In genomic region chr10:50910400-50910799, GRCm38 (mm10) we compare ENCODE assay signal across 10 mouse cellular contexts. TPM values are rescaled to one million over a fixed set of nuclear protein-coding genes. Genes with fewer than 3 reads are reported as not detected.
A peak's percentile ranks its signal among the peaks of the same experiment; 100 is the strongest.
DNase-seq lines count a peak whose midpoint lies in the region; ATAC-seq and TF ChIP-seq lines count a peak whose summit lies in the region.
"Had no signal": no experiment of that assay in that cellular context is flagged by ENCODE, and none has a peak within 500 bp of the region (broad histone marks: within the 10 kb centered on the region; RNA-seq: fewer than 3 reads in every experiment).

No protein-coding gene starts in this region.

- no peak overlapping the region for H3K4me3 ChIP-seq in liver, embryonic 11.5 days (ENCODE audit: low read depth, low read length)
- H3K4me3 ChIP-seq in embryonic fibroblast, embryonic 13.5 days (ENCODE audit: insufficient read depth, low read length), result peak overlapping the region; percentile 0; the same call in 1 of the 2 replicates
- H3K4me3 ChIP-seq in intestine, postnatal 0 days (ENCODE audit: low read depth, low read length), result peak overlapping the region; percentile 14
- H3K4me3 ChIP-seq in neural tube, embryonic 12.5 days, result peak overlapping the region; percentile 8

- 4% methylated on average over 16 of the region's 16 CpGs for WGBS in liver, embryonic 11.5 days
- WGBS in intestine, postnatal 0 days, result 3% methylated on average over 16 of the region's 16 CpGs
- WGBS in neural tube, embryonic 12.5 days, result 3% methylated on average over 16 of the region's 16 CpGs

- no peak overlapping the region for H3K9ac ChIP-seq in liver, embryonic 11.5 days (ENCODE audit: low read depth, low read length)
- no peak overlapping the region for H3K9ac ChIP-seq in intestine, postnatal 0 days (ENCODE audit: low read depth, low read length)
- no peak overlapping the region for H3K9ac ChIP-seq in neural tube, embryonic 12.5 days

- no peak for DNase-seq in liver, embryonic 11.5 days (ENCODE audit: low spot score)
- DNase-seq in liver, result no peak
- no peak for DNase-seq in left cerebral cortex, adult 18-20 months (ENCODE audit: low spot score in 2 of 2)
- DNase-seq in spleen, postnatal 4 days (ENCODE audit: low spot score in 2 of 2), result no peak
- DNase-seq: thymus, postnatal 14 days had no signal

- H3K27me3 ChIP-seq in liver, embryonic 11.5 days (replicated peaks; ENCODE audit: control insufficient read depth, insufficient read depth, low read length), result peaks cover 74% of the 10 kb centered on the region
- H3K27me3 ChIP-seq in intestine, postnatal 0 days (replicated peaks; ENCODE audit: control insufficient read depth, insufficient read depth, low read length), result peaks cover 76% of the 10 kb centered on the region
- peaks cover 75% of the 10 kb centered on the region for H3K27me3 ChIP-seq in neural tube, embryonic 12.5 days (replicated peaks)

- H3K27ac ChIP-seq in liver, embryonic 11.5 days (ENCODE audit: low read depth, low read length), result no peak overlapping the region
- no peak overlapping the region for H3K27ac ChIP-seq in embryonic fibroblast, embryonic 13.5 days (ENCODE audit: insufficient read depth, low read length)
- H3K27ac ChIP-seq in intestine, postnatal 0 days (ENCODE audit: low read depth, low read length), result no peak overlapping the region
- H3K27ac ChIP-seq in neural tube, embryonic 12.5 days, result no peak overlapping the region

- no peak for ATAC-seq in liver, embryonic 11.5 days (replicated peaks; ENCODE audit: low FRiP score)
- no peak for ATAC-seq in intestine, postnatal 0 days
- peak; percentile 70 for ATAC-seq in neural tube, embryonic 12.5 days (ENCODE audit: low FRiP score, low read depth)
- ATAC-seq in monocyte, adult 5-6 weeks (replicated peaks; ENCODE audit: insufficient number of reproducible peaks, low FRiP score, low TSS enrichment, poor library complexity, severe bottlenecking), result no peak
- ATAC-seq: Patski had no signal

- H3K9me3 ChIP-seq in liver, embryonic 11.5 days (ENCODE audit: control insufficient read depth, low read length), result no peaks in the 10 kb centered on the region
- H3K9me3 ChIP-seq in intestine, postnatal 0 days (ENCODE audit: control insufficient read depth), result no peaks in the 10 kb centered on the region
- H3K9me3 ChIP-seq in neural tube, embryonic 12.5 days, result no peaks in the 10 kb centered on the region

- no peak for TF ChIP-seq POLR2A in embryonic fibroblast, embryonic 13.5 days (IDR thresholded peaks at IDR 0.05; ENCODE audit: low read depth, low read length)

- no peak for TF ChIP-seq CTCF in embryonic fibroblast, embryonic 13.5 days (IDR thresholded peaks at IDR 0.05; ENCODE audit: borderline replicate concordance, insufficient read depth, low read length)
- TF ChIP-seq CTCF in intestine, postnatal 0 days (IDR thresholded peaks at IDR 0.05; ENCODE audit: low read depth), result no peak

- H3K4me1 ChIP-seq in liver, embryonic 11.5 days (replicated peaks; ENCODE audit: control insufficient read depth, insufficient read depth, low read length), result no peaks in the 10 kb centered on the region
- H3K4me1 ChIP-seq in embryonic fibroblast, embryonic 13.5 days (ENCODE audit: control insufficient read depth, insufficient read depth, low read length), result no peaks in the 10 kb centered on the region
- no peaks in the 10 kb centered on the region for H3K4me1 ChIP-seq in intestine, postnatal 0 days (replicated peaks; ENCODE audit: control insufficient read depth, insufficient read depth, low read length)
- peaks cover 7% of the 10 kb centered on the region; the same call in 1 of the 2 replicates for H3K4me1 ChIP-seq in neural tube, embryonic 12.5 days

- no peaks in the 10 kb centered on the region for H3K36me3 ChIP-seq in liver, embryonic 11.5 days (ENCODE audit: control insufficient read depth, insufficient read depth, low read length)
- H3K36me3 ChIP-seq in intestine, postnatal 0 days (ENCODE audit: control insufficient read depth, insufficient read depth), result no peaks in the 10 kb centered on the region
- no peaks in the 10 kb centered on the region for H3K36me3 ChIP-seq in neural tube, embryonic 12.5 days

- H3K4me2 ChIP-seq in liver, embryonic 11.5 days, result peak overlapping the region; percentile 33
- peak overlapping the region; percentile 35 for H3K4me2 ChIP-seq in intestine, postnatal 0 days (replicated peaks; ENCODE audit: low read depth)
- peak overlapping the region; percentile 49 for H3K4me2 ChIP-seq in neural tube, embryonic 12.5 days (replicated peaks)

RNA-seq across cellular contexts. Expression of gene Sim1, which starts 15.8 kb away (rescaled TPM):
- polyA plus RNA-seq in liver, embryonic 11.5 days (2014; fragmentation: Nextera tagmentation; extraction: Ambion mirVana), result 0.04 and 0.14 TPM in 2 replicates
- polyA plus RNA-seq in embryonic fibroblast, embryonic 13.5 days (2011; ENCODE audit: insufficient read length, low read depth, missing spikeins), result 0.65 and 3.0 TPM in 2 replicates
- not detected in 2 replicates for polyA plus RNA-seq in intestine, postnatal 0 days (2015; fragmentation: Nextera tagmentation; extraction: Ambion mirVana)
- 2.4 and 2.6 TPM in 2 replicates for polyA plus RNA-seq in neural tube, embryonic 12.5 days (2016; fragmentation: Nextera tagmentation; extraction: Ambion mirVana)
- under 1 TPM; 0.65 to 0.70 TPM for total RNA-seq in left cerebral cortex, adult 18-20 months (2021)
- total RNA-seq in monocyte, adult 5-6 weeks (2017), result not detected in 3 replicates
